Mouse (Mus musculus): ENCODE measurements around the gene Mrps6. TPM values are rescaled to one million over a fixed set of nuclear protein-coding genes. Genes with fewer than 3 reads are reported as not detected.

The Mrps6 gene
- polyA plus RNA-seq (2015; fragmentation: Illumina TruSeq; extraction: RNeasy Lipid Tissue Mini Kit (QIAGEN cat#74804); ENCODE audit: low read depth, low replicate concordance) = 92.2 TPM

GRCm38 (mm10) chr16:92057852-92058643, at the start of gene Mrps6, which contains the start of the genes Gm49711 and Slc5a3:
Gene Mrps6 (plus strand): TSS chr16:92058270.
Gene Gm49711 (plus strand): TSS chr16:92058316.
Gene Slc5a3 (plus strand): TSS chr16:92058322.

Other genes with a start within 250 kb of the Mrps6 start
- gene Gm49711, start within 50 bp of the Mrps6 start, polyA plus RNA-seq (2015; fragmentation: Illumina TruSeq; extraction: RNeasy Lipid Tissue Mini Kit (QIAGEN cat#74804); ENCODE audit: low read depth, low replicate concordance) = 0.42 TPM
- 7.5 TPM for gene Slc5a3, start 52 bp downstream of the Mrps6 start, polyA plus RNA-seq (2015; fragmentation: Illumina TruSeq; extraction: RNeasy Lipid Tissue Mini Kit (QIAGEN cat#74804); ENCODE audit: low read depth, low replicate concordance)
- gene Kcne2, start 234.1 kb downstream of the Mrps6 start, polyA plus RNA-seq (2015; fragmentation: Illumina TruSeq; extraction: RNeasy Lipid Tissue Mini Kit (QIAGEN cat#74804); ENCODE audit: low read depth, low replicate concordance) = 6.8 TPM
- gene Smim11, start 243.0 kb downstream of the Mrps6 start, polyA plus RNA-seq (2015; fragmentation: Illumina TruSeq; extraction: RNeasy Lipid Tissue Mini Kit (QIAGEN cat#74804); ENCODE audit: low read depth, low replicate concordance) = 69.2 TPM